Mouse (Mus musculus) lung, postnatal 0 days (tissue): Measurements from ENCODE around the gene Gm5269. TPM values are rescaled to one million over a fixed set of nuclear protein-coding genes. Genes with fewer than 3 reads are reported as not detected.

Experiments used
- ATAC-seq: fragments of 200-750 bp; cut with Nextera tagmentation; 2 replicates; pipeline ENCODE4 v1.8.0; 2017; ENCODE audit warnings: moderate library complexity
- DNase-seq: peaks from one replicate; pipeline ENCODE4 v3.0.0-alpha.2; 2016; ENCODE audit warnings: low spot score
- H3K27ac ChIP-seq: fragments of 300-500 bp; sonication (generic); 2 replicates; pipeline ENCODE4 v1.5.1; 2014; ENCODE audit warnings: antibody characterized with exemption, mild to moderate bottlenecking, low read length, mixed read lengths
- H3K27me3 ChIP-seq: fragments of 300-500 bp; sonication (generic); replicated peaks from 2 replicates; pipeline ENCODE4 v1.6.1; 2014; ENCODE audit warnings: low read length, mixed read lengths; ENCODE audit not compliant: insufficient read depth
- H3K36me3 ChIP-seq: fragments of 300-500 bp; sonication (generic); 2 replicates; pipeline ENCODE4 v1.6.1; 2014; ENCODE audit warnings: low read length, mixed read lengths; ENCODE audit not compliant: insufficient read depth
- H3K4me1 ChIP-seq: fragments of 300-500 bp; sonication (generic); 2 replicates; pipeline ENCODE4 v1.6.1; 2014; ENCODE audit warnings: antibody characterized with exemption, low read depth, low read length, mixed read lengths; ENCODE audit not compliant: insufficient read depth
- H3K4me2 ChIP-seq: fragments of 300-500 bp; sonication (generic); replicated peaks from 2 replicates; pipeline ENCODE4 v1.6.1; 2014; ENCODE audit warnings: low read depth, mild to moderate bottlenecking, low read length, moderate library complexity, mixed read lengths
- H3K4me3 ChIP-seq: fragments of 300-500 bp; sonication (generic); 2 replicates; pipeline ENCODE4 v1.5.1; 2014; ENCODE audit warnings: low read depth, low read length
- H3K9ac ChIP-seq: fragments of 300-500 bp; sonication (generic); replicated peaks from 2 replicates; pipeline ENCODE4 v1.6.1; 2014; ENCODE audit warnings: low read depth, mild to moderate bottlenecking
- H3K9me3 ChIP-seq: fragments of 300-500 bp; sonication (generic); 2 replicates; pipeline ENCODE4 v1.6.1; 2016; ENCODE audit warnings: low read length, mixed read lengths
- CTCF ChIP-seq: IDR thresholded peaks from 2 replicates; pipeline ENCODE4 v1.5.1; 2016; ENCODE audit warnings: antibody characterized with exemption, mild to moderate bottlenecking
- EP300 ChIP-seq: IDR thresholded peaks from 2 replicates; pipeline ENCODE4 v1.6.1; 2016; ENCODE audit warnings: antibody characterized with exemption, mild to moderate bottlenecking, control low read depth
- WGBS: fragments of 180-500 bp; shearing (Covaris S2); extraction: QIAGEN DNeasy Blood & Tissue Kit; methylation state at CpG from one replicate; pipeline ENCODE4 v1.1.7; 2014; 5-methylcytosine and 5-hydroxymethylcytosine counted together
- polyA plus RNA-seq: library from polyadenylated mRNA; unstranded; fragments of >200 nt; fragmentation: Nextera tagmentation; extraction: Ambion mirVana; gene quantifications from 2 replicates; pipeline ENCODE4 v1.2.1, GENCODE M21; 2015

Gm5269 gene
- polyA plus RNA-seq, 1 experiment from 2014 or later: not detected

DNA sequence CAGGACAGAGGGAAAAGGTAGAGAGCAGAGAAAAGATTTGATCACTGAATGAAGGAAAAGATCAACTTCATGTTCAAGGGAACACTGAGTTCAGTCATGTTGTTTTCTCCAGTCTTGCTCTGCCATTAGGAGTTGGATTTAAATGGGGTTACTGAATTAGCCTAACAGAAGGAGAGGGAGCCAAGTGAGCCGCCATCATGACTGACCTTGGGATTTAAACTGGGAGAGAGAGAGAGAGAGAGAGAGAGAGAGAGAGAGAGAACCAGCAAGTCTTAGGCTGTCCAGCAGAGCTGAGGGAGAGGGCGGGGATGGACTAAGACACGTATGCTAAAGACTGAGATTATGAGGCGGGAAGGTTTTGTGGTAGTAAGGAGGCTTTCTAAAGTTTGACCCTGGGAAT, 24.2 kb upstream of the Gm5269 start:
- Histone ChIP-seq H3K9ac (no peak overlapping the region), H3K4me2 (no peak overlapping the region), H3K27me3 (no peaks in the 10 kb centered on the region), H3K4me3 (no peak overlapping the region), H3K36me3 (0 out of 2 replicates have a peak, but pooled peaks cover 3% of the 10 kb centered on the region), H3K27ac (no peak overlapping the region), H3K4me1 (no peaks in the 10 kb centered on the region), H3K9me3 (no peaks in the 10 kb centered on the region)
- DNase-seq (no peak), ATAC-seq (no peak)
- TF ChIP-seq CTCF (no peak), EP300 (no peak)
- 97% methylated on average over 4 of the region's 4 CpGs for WGBS

- 20% methylated on average over 5 of the region's 5 CpGs for WGBS
- DNase-seq (peak; percentile 46), ATAC-seq (peak; percentile 78)
These were observed 15.2 kb upstream of the Gm5269 start for GRCm38 (mm10) chr1:45905107-45905821.

GRCm38 (mm10) chr1:45904161-45904560, 14.1 kb upstream of the Gm5269 start:
- DNase-seq (no peak), ATAC-seq (no peak)
- WGBS: 82% methylated on average over 3 of the region's 3 CpGs
- Histone ChIP-seq H3K27ac (no peak overlapping the region), H3K36me3 (no peaks in the 10 kb centered on the region), H3K9ac (no peak overlapping the region), H3K27me3 (no peaks in the 10 kb centered on the region), H3K4me1 (peaks cover 3% of the 10 kb centered on the region; the same call in 1 of the 2 replicates), H3K9me3 (no peaks in the 10 kb centered on the region), H3K4me2 (no peak overlapping the region), H3K4me3 (no peak overlapping the region)
- TF ChIP-seq CTCF: no peak
- no peak for TF ChIP-seq EP300

More at GRCm38 (mm10) chr1:45905107-45905821, 15.2 kb upstream of the Gm5269 start:
- TF ChIP-seq EP300 (0 out of 2 replicates have a peak, but pooled peaks have one; percentile 30), CTCF (no peak)
- Histone ChIP-seq H3K27me3 (no peaks in the 10 kb centered on the region), H3K4me2 (no peak overlapping the region), H3K9ac (no peak overlapping the region), H3K36me3 (no peaks in the 10 kb centered on the region), H3K9me3 (no peaks in the 10 kb centered on the region), H3K27ac (no peak overlapping the region), H3K4me1 (peaks cover 3% of the 10 kb centered on the region; the same call in 1 of the 2 replicates), H3K4me3 (no peak overlapping the region)

GRCm38 (mm10) chr1:45898044-45898443, 8.0 kb upstream of the Gm5269 start:
- no peak overlapping the region for H3K27ac ChIP-seq
- no peak for TF ChIP-seq CTCF
- TF ChIP-seq EP300: no peak
- no peak for DNase-seq
- no peaks in the 10 kb centered on the region for H3K4me1 ChIP-seq
- no peak overlapping the region for H3K9ac ChIP-seq
- 29% methylated on average over 1 of the region's 1 CpGs for WGBS
- no peaks in the 10 kb centered on the region for H3K36me3 ChIP-seq
- no peak for ATAC-seq
- H3K4me3 ChIP-seq: no peak overlapping the region
- H3K9me3 ChIP-seq: no peaks in the 10 kb centered on the region
- no peak overlapping the region for H3K4me2 ChIP-seq
- no peaks in the 10 kb centered on the region for H3K27me3 ChIP-seq

DNA sequence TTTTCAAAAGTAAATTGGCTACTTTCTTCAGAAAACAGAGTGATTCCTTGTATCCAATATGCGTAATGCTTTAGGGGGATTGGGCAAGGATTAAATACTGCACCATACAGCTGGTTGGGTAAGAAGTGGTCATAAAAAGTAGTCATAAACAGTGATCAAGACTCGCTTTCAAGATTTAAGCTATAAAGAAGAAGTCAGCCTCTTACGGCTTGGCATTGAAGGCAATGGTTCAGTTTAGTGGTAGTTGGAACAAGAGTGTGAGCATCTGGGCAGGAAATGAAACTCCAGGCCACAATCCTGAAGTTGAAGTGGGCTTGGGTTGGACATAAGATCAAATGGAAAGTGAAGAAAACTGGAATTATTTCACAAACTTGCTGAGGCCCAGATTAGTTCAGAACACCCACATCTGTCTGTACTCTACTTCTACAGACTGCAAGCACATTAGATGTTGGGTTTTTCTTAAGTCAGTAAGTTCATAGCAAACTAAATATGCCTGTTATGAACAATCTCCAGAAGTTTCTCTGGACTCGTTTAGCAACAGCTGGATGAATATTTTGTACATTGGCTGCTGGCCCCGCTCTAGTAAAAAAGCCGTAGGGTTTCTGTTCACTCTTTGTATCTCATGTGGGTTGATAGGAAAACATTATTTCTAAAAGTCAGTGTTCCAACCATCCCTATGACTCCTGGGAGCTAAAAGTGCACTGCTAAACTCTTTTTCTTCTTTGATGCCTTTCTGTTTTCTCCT, 4.3 kb upstream of the Gm5269 start:
- Histone ChIP-seq H3K4me2 (no peak overlapping the region), H3K9ac (no peak overlapping the region), H3K36me3 (no peaks in the 10 kb centered on the region), H3K27ac (no peak overlapping the region), H3K27me3 (no peaks in the 10 kb centered on the region), H3K4me1 (no peaks in the 10 kb centered on the region), H3K9me3 (no peaks in the 10 kb centered on the region), H3K4me3 (no peak overlapping the region)
- ATAC-seq (no peak), DNase-seq (peak; percentile 22)
- TF ChIP-seq CTCF: no peak
- no peak for TF ChIP-seq EP300
- 83% methylated on average over 6 of the region's 6 CpGs for WGBS

DNA sequence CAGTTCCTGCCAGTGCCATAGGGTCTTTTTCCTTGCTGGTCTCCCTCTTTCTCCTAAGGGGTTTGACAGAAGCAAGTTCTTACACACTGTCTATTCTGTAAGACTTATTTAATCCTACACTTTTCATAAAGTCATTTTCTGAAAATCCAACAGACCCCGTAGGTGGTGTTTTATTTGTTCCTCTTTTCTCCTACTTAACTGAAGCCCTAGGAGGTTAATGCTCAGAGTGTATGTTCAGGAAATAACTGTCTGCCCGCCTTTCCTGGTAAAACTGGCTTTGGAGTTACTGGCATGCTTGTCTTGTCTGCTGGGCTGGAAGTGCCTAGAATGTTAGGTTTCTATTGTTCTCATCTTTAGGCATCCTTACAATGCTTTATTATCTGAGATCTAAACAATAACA, 1.9 kb upstream of the Gm5269 start:
- Histone ChIP-seq H3K27ac (no peak overlapping the region), H3K27me3 (no peaks in the 10 kb centered on the region), H3K9ac (no peak overlapping the region), H3K9me3 (no peaks in the 10 kb centered on the region), H3K36me3 (no peaks in the 10 kb centered on the region), H3K4me3 (no peak overlapping the region), H3K4me2 (no peak overlapping the region), H3K4me1 (no peaks in the 10 kb centered on the region)
- no peak for ATAC-seq
- WGBS: 51% methylated on average over 2 of the region's 2 CpGs
- no peak for DNase-seq
- TF ChIP-seq CTCF: no peak
- no peak for TF ChIP-seq EP300
